Mouse (Mus musculus) urinary bladder, postnatal 36 days (tissue): ENCODE measurements around the gene Rraga.

Source experiments
- DNase-seq, 2 experiments: peaks; one replicate each; pipeline ENCODE4 v3.0.0; 2022; ENCODE audit warnings: low spot score in 2 of 2, mixed read lengths in 1 of 2

The Rraga gene

DNA sequence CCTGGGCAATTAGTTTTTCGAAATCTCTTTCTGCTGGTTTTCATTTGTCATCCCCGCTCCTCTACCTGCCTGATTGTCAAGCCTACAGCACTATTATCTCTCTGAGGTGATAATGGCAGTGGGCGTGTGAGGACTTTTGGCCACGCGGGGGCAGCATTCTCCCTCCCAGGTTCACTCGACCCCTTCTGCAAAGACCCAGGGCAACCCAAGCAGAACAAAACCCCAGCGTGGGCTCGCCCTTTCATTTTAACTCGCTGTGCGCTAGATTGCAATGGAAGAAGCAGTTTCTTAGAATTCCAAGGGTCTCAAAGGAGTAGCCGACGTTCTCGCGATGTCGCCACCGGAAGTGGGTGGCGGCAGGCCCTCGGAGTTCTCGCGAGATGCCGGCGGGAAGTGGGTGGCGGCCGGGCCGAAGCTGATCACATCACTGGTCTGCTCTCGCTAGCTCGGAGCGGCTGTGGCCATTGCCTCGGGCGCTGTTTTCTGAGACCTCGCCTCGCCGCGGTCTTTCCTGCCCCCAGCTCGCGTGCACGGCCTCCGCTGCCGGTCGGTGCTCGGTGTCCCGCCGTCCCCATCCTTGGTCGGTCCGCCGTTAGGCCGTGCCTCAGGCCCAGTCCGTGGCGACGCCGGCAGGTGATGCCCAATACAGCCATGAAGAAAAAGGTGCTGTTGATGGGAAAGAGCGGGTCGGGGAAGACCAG, at the start of gene Rraga:
Gene Rraga, plus strand, starts transcription at position 386 of the 701 bp plus-strand sequence.
- peak; percentile 94 to 96 for DNase-seq

GRCm38 (mm10) chr4:86527162-86528136, 48.0 kb upstream of the Rraga start:
- peak; percentile 3 to 11 for DNase-seq

GRCm38 (mm10) chr4:86529161-86529560, 46.3 kb upstream of the Rraga start:
- DNase-seq: no peak

GRCm38 (mm10) chr4:86533406-86534090, 41.9 kb upstream of the Rraga start:
- DNase-seq: no peak

- DNase-seq: no peak
Measured at GRCm38 (mm10) chr4:86534091-86534481, 41.4 kb upstream of the Rraga start.

GRCm38 (mm10) chr4:86537972-86538371, 37.5 kb upstream of the Rraga start:
- peak; percentile 19 to 23 for DNase-seq

DNA sequence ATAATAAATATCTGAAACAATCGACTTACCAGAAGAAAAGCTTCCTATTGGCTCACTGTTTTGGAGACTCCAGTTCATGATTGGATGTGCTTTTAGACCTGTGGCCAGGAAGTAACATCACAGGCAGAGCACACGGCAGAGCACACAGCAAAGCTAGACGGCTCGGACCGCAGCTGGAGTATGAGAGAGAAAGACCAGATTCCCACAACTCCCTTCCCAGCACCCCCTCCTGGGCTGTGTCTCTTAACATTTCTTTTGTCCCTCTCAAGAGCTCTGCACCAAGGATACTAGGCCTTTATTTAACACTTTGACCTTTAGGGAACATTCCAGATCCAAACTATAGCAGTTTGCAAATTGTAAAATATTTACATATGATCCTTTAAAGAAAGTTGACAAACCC, 36.5 kb upstream of the Rraga start:
- no peak for DNase-seq

DNA sequence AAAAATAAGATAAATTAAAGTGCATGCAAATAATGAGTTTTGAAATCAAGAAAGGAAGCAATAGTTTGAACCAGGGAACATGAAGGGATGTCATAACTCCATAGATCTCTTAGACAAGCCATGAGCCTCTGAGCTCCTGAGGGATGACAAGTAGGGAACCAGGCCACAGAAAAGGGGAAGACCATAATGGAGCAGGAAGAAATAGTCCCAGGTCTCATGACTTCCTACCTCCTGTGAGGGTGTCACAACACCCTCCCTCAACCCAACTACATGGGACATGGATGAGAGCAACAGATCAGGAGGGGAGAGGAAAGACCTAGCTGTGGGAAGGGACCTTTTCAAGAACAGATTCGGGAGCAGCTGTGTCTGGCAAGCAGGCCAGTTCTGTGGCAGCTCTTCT, 33.9 kb upstream of the Rraga start:
- DNase-seq: no peak

DNA sequence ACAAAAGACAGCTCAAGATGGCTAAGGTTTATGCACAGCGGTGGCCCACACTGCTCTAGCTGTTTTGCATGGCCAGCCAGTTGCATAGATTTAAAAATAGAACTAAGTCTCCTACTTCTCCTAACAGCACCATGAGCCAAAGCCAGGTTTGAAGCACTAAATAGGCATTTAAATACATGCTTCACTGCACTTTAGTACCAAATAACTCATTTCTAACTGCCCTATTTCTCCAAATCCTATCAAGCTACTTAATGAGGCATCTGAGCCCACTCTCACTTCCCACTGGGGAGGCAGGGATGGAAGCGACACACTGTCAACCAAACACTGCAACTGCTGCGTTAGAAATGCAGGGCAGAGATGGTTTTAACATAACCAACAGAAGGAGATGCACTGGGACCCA, 31.5 kb upstream of the Rraga start:
- no peak for DNase-seq

DNA sequence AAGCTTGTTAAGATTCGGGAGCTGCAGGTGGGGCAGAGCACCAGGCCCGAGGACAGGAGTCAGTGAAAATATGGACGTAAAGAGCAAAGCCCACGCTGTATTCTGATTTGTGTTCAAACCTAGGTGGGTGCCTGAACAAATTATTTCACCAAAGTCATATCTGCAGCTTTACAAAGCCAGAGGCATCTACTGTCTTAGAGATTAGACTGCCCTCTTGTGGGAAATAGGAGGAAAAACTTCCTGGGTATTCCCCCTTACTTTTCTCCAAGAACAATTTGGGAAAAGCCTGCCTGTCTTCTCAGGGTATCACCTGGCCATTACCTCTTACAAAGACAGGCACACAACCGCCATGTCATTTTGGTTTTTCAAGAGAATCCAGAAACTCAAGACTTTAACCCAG, 29.9 kb upstream of the Rraga start:
- no peak for DNase-seq

GRCm38 (mm10) chr4:86548332-86548731, 27.1 kb upstream of the Rraga start:
- no peak for DNase-seq

DNA sequence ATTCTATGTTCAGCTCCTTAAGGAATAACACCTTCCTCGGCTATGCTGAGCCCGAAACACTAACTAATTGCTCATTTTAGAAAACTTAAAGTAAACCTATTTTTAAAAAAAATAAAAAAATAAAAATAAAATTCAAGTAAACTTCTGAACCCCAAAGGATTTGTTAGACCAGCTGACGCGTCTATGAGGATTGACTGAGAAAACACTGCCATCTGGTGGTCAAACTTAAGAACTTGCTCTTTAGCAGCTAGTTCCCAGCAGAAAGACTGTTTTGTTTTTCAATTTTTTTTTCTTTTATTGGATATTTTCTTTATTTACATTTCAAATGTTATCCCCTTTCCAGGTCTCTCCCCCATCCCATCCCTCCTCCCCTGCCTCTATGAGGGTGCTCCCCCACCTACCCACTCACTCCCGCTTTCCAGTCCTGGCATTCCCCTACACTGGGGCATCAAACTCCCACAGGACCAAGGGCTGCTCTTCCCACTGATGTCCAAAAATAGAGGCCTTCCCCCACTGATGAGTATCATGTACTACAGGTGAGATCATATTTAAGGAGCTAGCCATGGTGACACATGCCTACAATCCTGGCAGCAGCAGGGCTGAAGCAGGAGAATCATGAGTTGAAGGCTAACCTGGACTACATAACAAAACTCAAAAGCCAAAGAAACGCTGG, 20.3 kb upstream of the Rraga start:
- DNase-seq: no peak

DNA sequence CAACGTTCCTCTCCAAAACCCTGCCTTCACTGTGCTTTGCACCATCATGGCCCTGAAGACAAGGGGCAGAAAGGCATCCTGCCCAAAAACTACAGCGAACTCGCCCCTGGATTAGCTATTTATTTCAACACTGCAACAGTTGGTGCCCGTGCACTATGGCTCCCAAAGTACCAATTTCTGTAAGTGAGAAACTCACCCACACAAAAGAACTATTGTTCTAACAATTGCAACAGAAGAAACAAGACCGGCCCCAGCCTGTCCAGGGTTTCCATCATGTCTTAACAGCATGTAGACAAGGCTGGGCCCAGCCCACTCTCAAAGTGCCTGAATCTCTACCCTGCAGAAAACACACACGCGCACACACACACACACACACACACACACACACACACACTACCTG, 18.1 kb upstream of the Rraga start:
- DNase-seq: no peak

DNA sequence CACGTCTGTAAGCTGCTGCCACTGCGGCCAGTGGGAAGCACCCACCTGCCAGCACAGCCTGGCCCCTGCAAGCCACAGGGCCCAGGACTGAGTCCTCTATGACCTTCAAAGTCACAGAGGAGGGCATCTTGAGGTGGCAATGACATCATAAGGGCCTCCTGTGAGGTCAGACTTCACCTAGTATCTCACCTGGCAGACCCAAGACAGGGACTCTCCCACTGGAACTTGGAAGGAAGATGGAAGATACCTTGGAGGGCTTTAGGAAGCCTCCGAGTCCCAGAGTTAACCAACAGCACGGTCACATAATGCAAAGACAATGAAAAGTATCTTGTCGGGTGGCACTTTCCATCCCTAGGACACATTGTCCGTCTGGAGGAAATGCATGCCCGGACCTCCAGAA, 17.2 kb upstream of the Rraga start, which contains the start of gene Saxo1:
Gene Saxo1, minus strand, starts transcription at position 101 of the 400 bp plus-strand sequence.
- DNase-seq: no peak

GRCm38 (mm10) chr4:86559006-86559405, 16.5 kb upstream of the Rraga start:
- DNase-seq: no peak

GRCm38 (mm10) chr4:86561061-86561460, 14.4 kb upstream of the Rraga start:
- no peak for DNase-seq

DNA sequence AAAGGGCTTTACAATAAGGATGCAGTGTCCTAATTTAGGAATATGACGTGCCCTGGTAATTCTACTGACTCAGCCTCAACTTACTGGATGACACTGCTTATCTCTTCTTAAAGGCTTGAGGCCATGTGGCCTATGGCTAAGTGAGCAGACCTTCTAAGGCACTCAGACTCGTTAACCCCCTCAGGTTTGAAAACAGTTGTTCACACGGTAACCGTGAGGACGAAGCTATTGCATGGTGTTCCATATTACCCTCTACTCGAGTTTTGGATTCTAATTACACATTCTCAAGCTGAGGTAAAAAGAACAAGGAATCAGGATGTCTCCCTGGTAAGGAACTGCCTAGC, 557 bp upstream of the Rraga start:
- DNase-seq: no peak

DNA sequence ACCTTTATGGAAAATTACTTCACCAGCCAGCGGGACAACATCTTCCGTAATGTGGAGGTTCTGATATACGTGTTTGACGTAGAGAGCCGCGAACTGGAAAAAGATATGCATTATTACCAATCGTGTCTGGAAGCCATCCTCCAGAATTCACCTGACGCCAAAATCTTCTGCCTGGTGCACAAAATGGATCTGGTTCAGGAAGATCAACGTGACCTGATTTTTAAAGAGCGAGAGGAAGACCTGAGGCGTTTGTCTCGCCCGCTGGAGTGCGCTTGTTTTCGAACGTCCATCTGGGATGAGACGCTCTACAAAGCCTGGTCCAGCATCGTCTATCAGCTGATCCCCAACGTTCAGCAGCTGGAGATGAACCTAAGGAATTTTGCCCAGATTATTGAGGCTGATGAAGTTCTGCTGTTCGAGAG, 663 bp downstream of the Rraga start:
- no peak for DNase-seq

GRCm38 (mm10) chr4:86576630-86577225, 1.3 kb downstream of the Rraga start:
- DNase-seq: no peak

DNA sequence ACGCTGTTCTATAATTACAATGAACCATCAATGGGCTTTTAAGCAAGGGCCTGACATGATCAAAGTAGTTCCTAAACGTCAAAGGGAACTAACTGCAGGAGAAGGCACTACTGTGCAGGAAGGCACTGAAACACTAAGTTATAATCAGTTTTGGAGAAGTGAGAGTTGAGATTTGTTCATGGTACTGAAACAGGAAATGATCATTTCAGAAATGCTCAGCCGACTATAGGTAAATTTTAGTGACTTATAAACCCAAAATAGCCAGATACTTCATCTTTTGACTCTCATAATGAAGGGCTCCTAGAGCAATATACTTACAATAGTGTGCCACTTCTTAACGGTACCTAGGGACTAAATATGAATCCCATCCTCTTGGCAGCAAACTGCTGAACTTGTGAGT, 4.6 kb downstream of the Rraga start:
- no peak for DNase-seq

- no peak for DNase-seq
Measured at GRCm38 (mm10) chr4:86580591-86580990, 5.1 kb downstream of the Rraga start.
